Mouse (Mus musculus) forebrain, embryonic 14.5 days (tissue): Measurements from ENCODE around the gene Tln1. TPM values are rescaled to one million over a fixed set of nuclear protein-coding genes. Genes with fewer than 3 reads are reported as not detected.

Experiments used
- ATAC-seq: fragments of 200-750 bp; cut with Nextera tagmentation; 2 replicates; pipeline ENCODE4 v1.8.0; 2017; ENCODE audit warnings: mild to moderate bottlenecking, moderate library complexity
- DNase-seq: peaks from one replicate; pipeline ENCODE4 v3.0.0-alpha.2; 2015; ENCODE audit warnings: low spot score
- H3K27ac ChIP-seq: fragments of 300-500 bp; sonication (generic); 2 replicates; pipeline ENCODE4 v1.5.1; 2014; ENCODE audit warnings: low read depth, mild to moderate bottlenecking, control low read depth, low read length, moderate library complexity
- H3K27me3 ChIP-seq: fragments of 300-500 bp; sonication (generic); replicated peaks from 2 replicates; pipeline ENCODE4 v1.6.1; 2014; ENCODE audit warnings: low read length, control low read depth, mixed read lengths; ENCODE audit not compliant: control insufficient read depth, insufficient read depth
- H3K36me3 ChIP-seq: fragments of 300-500 bp; sonication (generic); 2 replicates; pipeline ENCODE4 v1.6.1; 2014; ENCODE audit warnings: low read length, control low read depth; ENCODE audit not compliant: control insufficient read depth, insufficient read depth
- H3K4me1 ChIP-seq: fragments of 300-500 bp; sonication (generic); 2 replicates; pipeline ENCODE4 v1.6.1; 2014; ENCODE audit warnings: antibody characterized with exemption, low read length, control low read depth; ENCODE audit not compliant: control insufficient read depth, insufficient read depth
- H3K4me2 ChIP-seq: fragments of 300-500 bp; sonication (generic); 2 replicates; pipeline ENCODE4 v1.6.1; 2014; ENCODE audit warnings: mild to moderate bottlenecking, control low read depth, low read length
- H3K4me3 ChIP-seq: fragments of 300-500 bp; sonication (generic); 2 replicates; pipeline ENCODE4 v1.5.1; 2014; ENCODE audit warnings: low read depth, low read length, control low read depth
- H3K9ac ChIP-seq: fragments of 300-500 bp; sonication (generic); 2 replicates; pipeline ENCODE4 v1.6.1; 2014; ENCODE audit warnings: mild to moderate bottlenecking, low read length, control low read depth, moderate library complexity
- H3K9me3 ChIP-seq: fragments of 300-500 bp; sonication (generic); replicated peaks from 2 replicates; pipeline ENCODE4 v1.6.1; 2016; ENCODE audit warnings: low read length, control low read depth, mixed read lengths; ENCODE audit not compliant: control insufficient read depth
- WGBS: fragments of 180-500 bp; shearing (Covaris S2); extraction: QIAGEN DNeasy Blood & Tissue Kit; methylation state at CpG from one replicate; pipeline ENCODE4 v1.1.7; 2014; 5-methylcytosine and 5-hydroxymethylcytosine counted together
- polyA plus RNA-seq: library from polyadenylated mRNA; unstranded; fragments of >200 nt; fragmentation: Nextera tagmentation; extraction: Ambion mirVana; gene quantifications from 2 replicates; pipeline ENCODE4 v1.2.1, GENCODE M21; 2014

The Tln1 gene
- polyA plus RNA-seq, 1 experiment from 2014 or later = 50.4 TPM

GRCm38 (mm10) chr4:43519551-43519950 is 42.9 kb downstream of the Tln1 start:
- WGBS = 23% methylated on average over 10 of the region's 10 CpGs
- ATAC-seq = no peak
- H3K9ac ChIP-seq = no peak overlapping the region
- H3K4me2 ChIP-seq = peak overlapping the region; percentile 26; the same call in 1 of the 2 replicates
- H3K27me3 ChIP-seq = peaks cover 27% of the 10 kb centered on the region
- H3K4me3 ChIP-seq = no peak overlapping the region
- H3K36me3 ChIP-seq = no peaks in the 10 kb centered on the region
- no peaks in the 10 kb centered on the region for H3K9me3 ChIP-seq
- peaks cover 8% of the 10 kb centered on the region; the same call in 1 of the 2 replicates for H3K4me1 ChIP-seq
- H3K27ac ChIP-seq = no peak overlapping the region
- no peak for DNase-seq

DNA sequence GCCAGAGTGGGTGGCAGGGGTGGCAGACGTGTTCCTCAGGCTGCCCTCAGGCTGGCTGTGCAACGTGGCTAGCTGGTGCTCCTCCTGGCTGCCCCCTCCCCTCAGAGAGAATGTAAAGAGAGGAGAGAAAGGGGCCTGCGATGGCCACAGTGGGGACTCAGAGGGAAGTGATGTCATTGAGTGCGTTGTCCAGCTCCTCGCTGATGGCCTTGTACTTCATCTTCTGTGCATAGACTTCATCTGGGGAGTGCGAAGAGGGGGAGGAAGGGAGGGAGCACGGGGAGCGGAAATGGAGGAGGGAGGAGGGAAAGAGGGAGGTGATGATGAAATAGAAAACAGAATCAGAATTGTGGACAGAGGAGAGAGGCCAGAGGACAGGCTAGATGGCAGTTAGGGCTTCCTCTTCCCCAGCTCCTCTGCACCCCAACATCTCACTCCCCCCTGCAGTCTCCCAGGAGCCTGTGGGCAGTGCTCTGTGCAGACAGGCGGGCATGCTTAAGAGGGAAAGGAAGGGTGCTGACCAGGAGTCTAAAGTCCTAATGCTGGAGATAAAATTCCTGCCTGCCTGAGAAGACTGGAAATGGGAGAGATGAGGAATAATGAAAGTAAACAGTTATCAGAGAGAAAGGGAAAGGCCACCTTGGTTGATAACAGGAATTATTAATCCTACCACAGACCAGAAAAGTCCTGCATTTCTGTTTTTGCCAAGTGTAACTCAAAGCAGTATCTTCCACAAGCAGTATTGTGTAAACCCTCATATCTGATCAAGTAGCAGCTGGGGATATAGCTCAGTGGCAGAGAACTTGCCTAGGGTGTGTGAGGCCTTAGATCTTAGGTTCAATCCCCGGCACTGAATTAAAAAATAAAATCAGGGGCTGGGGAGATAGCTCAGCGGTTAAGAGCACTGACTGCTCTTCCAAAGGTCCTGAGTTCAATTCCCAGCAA is 46.5 kb downstream of the Tln1 start:
- no peak overlapping the region for H3K9ac ChIP-seq
- no peak overlapping the region for H3K27ac ChIP-seq
- no peak for ATAC-seq
- H3K36me3 ChIP-seq = no peaks in the 10 kb centered on the region
- WGBS = 74% methylated on average over 11 of the region's 11 CpGs
- 0 out of 2 replicates have a peak, but pooled peaks cover 2% of the 10 kb centered on the region for H3K4me1 ChIP-seq
- no peak for DNase-seq
- H3K4me3 ChIP-seq = no peak overlapping the region
- no peaks in the 10 kb centered on the region for H3K9me3 ChIP-seq
- H3K4me2 ChIP-seq = no peak overlapping the region
- no peaks in the 10 kb centered on the region for H3K27me3 ChIP-seq

DNA sequence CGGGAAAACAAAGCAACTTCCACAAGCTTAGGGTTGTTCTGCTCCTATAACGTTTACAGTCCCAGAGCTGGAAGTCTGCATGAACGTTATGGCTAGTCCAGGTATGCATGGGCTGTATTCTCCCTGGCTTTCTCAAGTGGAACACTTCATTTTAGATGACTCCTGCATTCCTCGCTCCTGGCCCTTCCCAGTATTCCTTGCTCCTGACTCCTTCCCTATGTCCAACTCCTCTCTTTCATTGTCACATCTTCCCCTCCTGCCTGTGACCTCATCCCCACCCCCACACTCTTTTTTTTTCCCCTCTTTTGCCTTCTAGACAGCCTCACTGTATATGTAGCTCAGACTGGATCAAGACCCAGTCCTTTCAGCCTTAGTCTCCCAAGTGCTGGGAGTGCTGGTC is 48.7 kb downstream of the Tln1 start:
- no peak for DNase-seq
- no peak overlapping the region for H3K9ac ChIP-seq
- ATAC-seq = no peak
- H3K4me3 ChIP-seq = no peak overlapping the region
- 89% methylated on average over 4 of the region's 4 CpGs for WGBS
- H3K27ac ChIP-seq = no peak overlapping the region
- 0 out of 2 replicates have a peak, but pooled peaks cover 2% of the 10 kb centered on the region for H3K27me3 ChIP-seq
- peaks cover 7% of the 10 kb centered on the region for H3K4me1 ChIP-seq
- H3K36me3 ChIP-seq = no peaks in the 10 kb centered on the region
- no peaks in the 10 kb centered on the region for H3K9me3 ChIP-seq
- no peak overlapping the region for H3K4me2 ChIP-seq

DNA sequence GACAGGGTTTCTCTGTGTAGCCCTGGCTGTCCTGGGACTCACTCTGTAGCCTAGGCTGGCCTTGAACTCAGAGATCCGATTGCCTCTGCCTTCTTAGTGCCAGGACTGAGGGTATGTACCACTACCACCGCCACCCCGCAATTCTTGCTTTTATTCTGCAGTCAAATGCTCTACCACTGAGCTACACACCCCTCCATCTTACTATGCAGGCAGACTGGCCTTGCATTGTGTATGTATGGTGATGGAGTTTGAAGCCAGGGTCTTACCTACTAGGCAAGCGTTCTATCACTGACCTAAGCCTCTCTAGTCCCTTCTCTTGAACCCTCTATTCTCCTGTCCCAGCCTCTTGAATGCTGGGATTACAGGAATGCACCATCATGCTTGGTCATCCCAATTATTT is 49.2 kb downstream of the Tln1 start:
- no peak overlapping the region for H3K4me3 ChIP-seq
- no peaks in the 10 kb centered on the region for H3K36me3 ChIP-seq
- ATAC-seq (no peak), DNase-seq (no peak)
- H3K27ac ChIP-seq = no peak overlapping the region
- no peaks in the 10 kb centered on the region for H3K9me3 ChIP-seq
- H3K9ac ChIP-seq = no peak overlapping the region
- 0 out of 2 replicates have a peak, but pooled peaks cover 3% of the 10 kb centered on the region for H3K27me3 ChIP-seq
- H3K4me2 ChIP-seq = no peak overlapping the region
- H3K4me1 ChIP-seq = peaks cover 12% of the 10 kb centered on the region
- 83% methylated on average over 4 of the region's 4 CpGs for WGBS

- Histone ChIP-seq H3K4me2 (no peak overlapping the region), H3K27me3 (peaks cover 8% of the 10 kb centered on the region; the same call in 1 of the 2 replicates), H3K9ac (no peak overlapping the region), H3K27ac (no peak overlapping the region), H3K4me1 (peaks cover 15% of the 10 kb centered on the region), H3K36me3 (no peaks in the 10 kb centered on the region), H3K9me3 (no peaks in the 10 kb centered on the region), H3K4me3 (no peak overlapping the region)
- ATAC-seq (no peak), DNase-seq (no peak)
- 64% methylated on average over 7 of the region's 7 CpGs for WGBS
Measured at GRCm38 (mm10) chr4:43512653-43513052, 49.8 kb downstream of the Tln1 start.

- Histone ChIP-seq H3K27me3 (peaks cover 9% of the 10 kb centered on the region), H3K9ac (no peak overlapping the region), H3K4me2 (no peak overlapping the region), H3K9me3 (no peaks in the 10 kb centered on the region), H3K27ac (no peak overlapping the region), H3K4me1 (peaks cover 15% of the 10 kb centered on the region), H3K36me3 (no peaks in the 10 kb centered on the region), H3K4me3 (no peak overlapping the region)
- WGBS = 82% methylated on average over 17 of the region's 19 CpGs
- DNase-seq = no peak
- ATAC-seq = no peak
Measured at GRCm38 (mm10) chr4:43511675-43512454, 50.6 kb downstream of the Tln1 start.

- Histone ChIP-seq H3K9ac (no peak overlapping the region), H3K4me2 (peak overlapping the region; percentile 46), H3K9me3 (no peaks in the 10 kb centered on the region), H3K4me1 (peaks cover 15% of the 10 kb centered on the region), H3K4me3 (0 out of 2 replicates have a peak overlapping the region, but pooled peaks have one; percentile 18), H3K27ac (no peak overlapping the region), H3K27me3 (peaks cover 9% of the 10 kb centered on the region), H3K36me3 (no peaks in the 10 kb centered on the region)
- ATAC-seq = no peak
- no peak for DNase-seq
- WGBS = 7% methylated on average over 9 of the region's 9 CpGs
Measured at GRCm38 (mm10) chr4:43509109-43509508, 53.4 kb downstream of the Tln1 start.

DNA sequence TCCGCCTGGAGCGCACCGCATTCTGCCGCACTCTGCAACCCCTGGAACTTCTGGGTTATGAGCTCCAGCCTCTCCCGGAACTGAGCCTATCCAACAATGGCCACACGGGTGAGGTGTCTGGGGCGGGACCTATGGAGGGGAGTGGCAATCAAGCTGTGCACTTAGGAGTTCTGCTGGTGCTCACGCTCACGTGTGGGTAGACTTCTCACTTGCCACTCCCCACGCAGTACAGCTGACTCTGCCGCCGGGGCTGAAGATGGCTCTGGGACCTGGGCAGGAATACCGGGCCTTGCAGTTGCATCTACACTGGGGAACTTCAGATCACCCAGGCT is 53.9 kb downstream of the Tln1 start:
- peak; percentile 46; the same call in 1 of the 2 replicates for ATAC-seq

More for the DNA sequence above, 53.9 kb downstream of the Tln1 start:
- peaks cover 15% of the 10 kb centered on the region for H3K4me1 ChIP-seq
- H3K27me3 ChIP-seq = peaks cover 9% of the 10 kb centered on the region
- WGBS = 8% methylated on average over 13 of the region's 13 CpGs
- no peak overlapping the region for H3K27ac ChIP-seq
- peak overlapping the region; percentile 46 for H3K4me2 ChIP-seq
- peak overlapping the region; percentile 18 for H3K4me3 ChIP-seq
- H3K9me3 ChIP-seq = no peaks in the 10 kb centered on the region
- H3K9ac ChIP-seq = peak overlapping the region; percentile 21; the same call in 1 of the 2 replicates
- no peaks in the 10 kb centered on the region for H3K36me3 ChIP-seq
- no peak for DNase-seq
